Mouse (Mus musculus): Measurements from ENCODE around the gene Gm14632.
"Not testable (repeated sequence)": the region's sequence is repeated elsewhere in the genome, so short reads cannot be mapped to it uniquely, and the experiment has no call there.

Gene Gm14632

GRCm38 (mm10) chrX:30329472-30329871, at the start of gene Gm14632:
TSS of gene Gm14632 (plus strand) at chrX:30329772.
- DNase-seq (ENCODE audit: extremely low spot score): not testable (repeated sequence)

All from embryo, embryonic 9.5 days (tissue).